Mouse (Mus musculus) brain, embryonic 18.5 days (tissue): Measurements from ENCODE around the gene Coro1c.
A peak's percentile ranks its signal among the peaks of the same experiment; 100 is the strongest.

Source experiments
- DNase-seq: peaks from one replicate; pipeline ENCODE4 v3.0.0-alpha.2; 2012; ENCODE audit warnings: low read depth, low spot score

The Coro1c gene

GRCm38 (mm10) chr5:113857631-113858030 lies 50.9 kb downstream of the Coro1c start:
- no peak for DNase-seq

GRCm38 (mm10) chr5:113856631-113857030 lies 51.9 kb downstream of the Coro1c start:
- DNase-seq: no peak

GRCm38 (mm10) chr5:113855696-113856095 lies 52.9 kb downstream of the Coro1c start:
- peak; percentile 42 for DNase-seq

- no peak for DNase-seq
Observed at GRCm38 (mm10) chr5:113855117-113855516, 53.4 kb downstream of the Coro1c start.

GRCm38 (mm10) chr5:113854494-113854893 lies 54.1 kb downstream of the Coro1c start:
- no peak for DNase-seq

GRCm38 (mm10) chr5:113853541-113853940 lies 55.0 kb downstream of the Coro1c start:
- no peak for DNase-seq

- DNase-seq: no peak
Observed at GRCm38 (mm10) chr5:113852463-113852862, 56.1 kb downstream of the Coro1c start.

GRCm38 (mm10) chr5:113850680-113851230 lies 57.8 kb downstream of the Coro1c start:
- DNase-seq: no peak

- DNase-seq: no peak
Observed at GRCm38 (mm10) chr5:113847636-113848035, 60.9 kb downstream of the Coro1c start.

GRCm38 (mm10) chr5:113846656-113847055 lies 61.9 kb downstream of the Coro1c start:
- no peak for DNase-seq

- DNase-seq: no peak
Observed at GRCm38 (mm10) chr5:113845627-113846026, 62.9 kb downstream of the Coro1c start.

GRCm38 (mm10) chr5:113844721-113845120 lies 63.8 kb downstream of the Coro1c start:
- no peak for DNase-seq

GRCm38 (mm10) chr5:113844106-113844505 lies 64.5 kb downstream of the Coro1c start:
- DNase-seq: no peak

- no peak for DNase-seq
Observed at GRCm38 (mm10) chr5:113842906-113843305, 65.7 kb downstream of the Coro1c start.

- DNase-seq: no peak
Observed at GRCm38 (mm10) chr5:113842244-113842643, 66.3 kb downstream of the Coro1c start.

- DNase-seq: no peak
Observed at GRCm38 (mm10) chr5:113841243-113842225, 67.0 kb downstream of the Coro1c start.

GRCm38 (mm10) chr5:113840443-113840842 lies 68.1 kb downstream of the Coro1c start:
- no peak for DNase-seq

- no peak for DNase-seq
Observed at GRCm38 (mm10) chr5:113836961-113837360, 71.6 kb downstream of the Coro1c start.

GRCm38 (mm10) chr5:113833316-113833947 lies 75.1 kb downstream of the Coro1c start:
- no peak for DNase-seq

- no peak for DNase-seq
Observed at GRCm38 (mm10) chr5:113832490-113832901, 76.1 kb downstream of the Coro1c start, which contains the start of gene Selplg. Gene Selplg (minus strand): TSS chr5:113832644.

- no peak for DNase-seq
Observed at GRCm38 (mm10) chr5:113831741-113832140, 76.8 kb downstream of the Coro1c start.

GRCm38 (mm10) chr5:113830796-113831195 lies 77.8 kb downstream of the Coro1c start:
- DNase-seq: no peak
